Mouse (Mus musculus) adrenal gland, adult 8-10 months (tissue): ENCODE measurements around the gene Oaf. TPM values are rescaled to one million over a fixed set of nuclear protein-coding genes. Genes with fewer than 3 reads are reported as not detected.

Experiments
- DNase-seq: peaks from one replicate; pipeline ENCODE4 v3.0.0; 2022
- total RNA-seq, 4 experiments: library from RNA; stranded (reverse); gene quantifications; 2 replicates each; pipeline ENCODE4 v1.2.4; 2022

The Oaf gene
- total RNA-seq: 10 to 100 TPM; 10.6 to 40.4 (median 26.8) TPM

GRCm38 (mm10) chr9:43239712-43240593 lies at the start of gene Oaf:
Gene Oaf (minus strand): TSS chr9:43239911.
- DNase-seq: peak; percentile 72

GRCm38 (mm10) chr9:43286870-43287269 lies 47.2 kb upstream of the Oaf start:
- DNase-seq: no peak

- DNase-seq: no peak
These were observed 45.6 kb upstream of the Oaf start for GRCm38 (mm10) chr9:43285281-43285680.

DNA sequence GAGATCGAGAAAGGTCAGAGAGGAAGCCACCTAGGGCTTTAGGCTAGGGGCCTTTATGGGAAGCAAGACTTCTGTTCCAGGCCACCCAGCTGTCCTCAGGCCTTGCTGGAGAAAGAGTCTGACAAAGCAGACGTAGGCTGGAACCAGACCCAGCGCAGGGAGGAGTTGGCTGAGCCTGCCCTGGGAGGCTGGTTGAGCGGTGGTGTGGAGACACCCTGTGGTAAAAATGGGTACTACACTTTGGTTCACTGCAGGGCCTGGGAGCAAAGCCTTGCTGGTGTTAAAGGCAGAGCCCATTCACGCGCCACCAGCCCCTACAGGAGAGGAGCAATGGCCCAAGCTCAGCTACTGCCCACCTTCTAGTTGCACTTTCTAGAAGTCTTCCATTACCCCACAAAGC lies 44.6 kb upstream of the Oaf start:
- DNase-seq: peak; percentile 55

DNA sequence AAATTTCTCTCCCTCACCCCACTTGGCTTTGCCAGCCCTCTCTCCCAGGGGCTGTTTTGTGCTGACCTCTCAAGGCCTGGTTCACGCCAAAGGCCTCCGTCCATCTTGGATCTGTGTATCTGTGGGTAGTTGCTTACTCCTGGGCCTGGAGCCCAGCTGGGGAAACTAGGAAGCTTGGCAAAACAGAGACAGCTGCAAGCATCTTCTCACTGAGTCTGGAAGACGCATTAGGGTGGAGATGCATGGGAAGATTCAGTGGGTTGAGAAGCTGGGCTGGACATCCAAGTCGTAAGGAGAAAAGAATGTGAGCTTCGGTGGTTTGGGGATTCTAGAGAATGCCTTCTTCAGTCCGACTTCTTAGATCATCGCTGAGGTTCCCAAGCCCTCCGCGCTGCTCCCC lies 34.0 kb upstream of the Oaf start:
- DNase-seq: no peak

GRCm38 (mm10) chr9:43271761-43272518 lies 32.2 kb upstream of the Oaf start:
- no peak for DNase-seq

- DNase-seq: no peak
These were observed 31.1 kb upstream of the Oaf start for GRCm38 (mm10) chr9:43270723-43271252.

- no peak for DNase-seq
These were observed 29.5 kb upstream of the Oaf start for GRCm38 (mm10) chr9:43269166-43269565.

GRCm38 (mm10) chr9:43267357-43267756 lies 27.6 kb upstream of the Oaf start:
- no peak for DNase-seq

- DNase-seq: no peak
These were observed 25.5 kb upstream of the Oaf start for GRCm38 (mm10) chr9:43265194-43265593.

DNA sequence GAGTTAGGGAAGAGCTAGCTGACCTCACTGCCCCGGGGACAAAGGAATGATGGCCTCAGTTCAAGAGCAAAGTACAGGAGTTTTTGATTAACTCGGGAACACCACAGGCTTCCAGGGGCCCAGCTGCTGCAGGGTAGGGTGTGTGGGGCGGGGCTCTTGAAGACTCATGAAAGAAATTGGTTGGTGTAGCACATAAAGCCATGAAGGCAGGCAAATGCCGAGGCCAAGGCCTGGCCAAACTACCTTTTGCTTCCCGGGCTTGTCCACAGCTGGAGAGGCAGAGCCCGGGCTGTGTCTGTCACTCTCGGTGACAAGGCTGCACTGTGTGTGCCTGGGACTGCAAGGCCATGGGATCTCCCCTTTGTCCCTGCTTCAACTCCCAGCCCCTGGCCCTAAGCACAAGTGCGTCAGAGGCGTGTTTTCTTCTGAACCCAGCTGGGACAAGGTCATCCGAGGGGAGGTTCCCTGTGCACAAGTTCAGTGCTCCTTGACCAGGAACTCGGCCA lies 24.3 kb upstream of the Oaf start:
- peak; percentile 36 for DNase-seq

GRCm38 (mm10) chr9:43262811-43263550 lies 23.3 kb upstream of the Oaf start:
- no peak for DNase-seq

- DNase-seq: no peak
These were observed 22.7 kb upstream of the Oaf start for GRCm38 (mm10) chr9:43262390-43262789.

DNA sequence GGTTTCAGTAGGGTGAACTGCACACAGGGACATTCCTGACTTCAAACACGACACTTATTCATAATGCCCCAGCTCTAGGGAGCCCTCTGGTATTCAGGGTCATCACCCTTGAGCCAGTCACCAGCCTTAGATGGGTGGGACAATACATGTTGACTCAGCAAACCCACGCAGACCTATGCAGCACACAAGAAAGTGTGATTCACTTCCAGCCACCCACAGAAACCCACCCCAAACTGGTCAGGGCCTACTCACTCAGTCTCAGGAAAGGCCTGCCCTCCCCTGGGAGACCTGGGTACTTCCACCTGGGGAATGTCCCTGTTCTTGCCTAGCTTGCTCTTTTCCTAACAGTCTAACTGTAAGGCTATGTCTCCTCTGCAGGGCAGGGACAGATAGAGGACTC lies 22.2 kb upstream of the Oaf start:
- no peak for DNase-seq

GRCm38 (mm10) chr9:43261124-43261907 lies 21.6 kb upstream of the Oaf start:
- no peak for DNase-seq

GRCm38 (mm10) chr9:43260661-43261060 lies 20.9 kb upstream of the Oaf start:
- no peak for DNase-seq

- no peak for DNase-seq
These were observed 13.6 kb upstream of the Oaf start for GRCm38 (mm10) chr9:43253271-43253681.

DNA sequence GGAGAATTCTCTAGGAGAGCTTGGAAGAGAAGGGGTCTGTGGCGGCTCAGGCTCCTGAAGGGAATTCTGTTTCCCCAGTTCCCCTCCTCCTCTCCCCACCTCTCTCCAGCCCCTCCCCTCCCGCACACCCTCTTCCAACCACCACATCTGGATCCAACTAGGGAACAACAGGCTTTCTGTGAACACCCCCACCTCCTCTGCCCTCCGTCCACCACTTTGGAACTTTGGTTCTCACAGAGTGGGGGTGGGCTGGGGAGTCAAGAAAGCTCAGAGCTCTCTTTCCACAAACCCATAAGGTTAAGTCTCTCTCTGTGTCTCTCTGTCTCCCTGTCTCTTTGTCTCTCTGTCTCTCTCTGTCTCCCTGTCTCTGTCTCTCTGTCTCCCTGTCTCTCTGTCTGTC lies 13.1 kb upstream of the Oaf start:
- DNase-seq: no peak

DNA sequence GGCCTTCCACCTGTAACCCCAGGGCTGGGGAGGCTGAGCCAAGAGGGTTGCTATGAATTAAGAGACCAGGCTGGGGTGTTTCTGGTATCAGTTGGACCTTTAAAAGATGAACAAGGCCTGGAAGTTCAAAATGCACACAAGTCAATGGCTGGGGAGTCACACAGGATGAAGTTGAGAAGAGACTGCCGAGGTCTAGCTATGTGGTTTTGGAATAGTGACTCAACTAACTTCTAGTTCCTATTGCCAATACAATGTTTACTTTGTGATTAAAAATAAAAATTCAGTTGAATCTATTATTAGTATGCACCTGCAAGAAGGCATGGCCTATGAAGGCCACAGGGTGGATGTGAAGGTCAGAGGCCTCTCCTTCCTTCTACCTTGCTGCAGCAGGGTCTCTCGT lies 12.1 kb upstream of the Oaf start:
- DNase-seq: no peak

GRCm38 (mm10) chr9:43246738-43247180 lies 7.0 kb upstream of the Oaf start:
- no peak for DNase-seq

- DNase-seq: no peak
These were observed 6.3 kb upstream of the Oaf start for GRCm38 (mm10) chr9:43245801-43246570.
